Mouse (Mus musculus) urinary bladder, postnatal 10 days (tissue): Measurements from ENCODE around the gene Bid.
"Not testable (repeated sequence)": the region's sequence is repeated elsewhere in the genome, so short reads cannot be mapped to it uniquely, and the experiment has no call there.

Experiments used
- DNase-seq: peaks from one replicate; pipeline ENCODE4 v3.0.0; 2022; ENCODE audit warnings: low spot score

Gene Bid

DNA sequence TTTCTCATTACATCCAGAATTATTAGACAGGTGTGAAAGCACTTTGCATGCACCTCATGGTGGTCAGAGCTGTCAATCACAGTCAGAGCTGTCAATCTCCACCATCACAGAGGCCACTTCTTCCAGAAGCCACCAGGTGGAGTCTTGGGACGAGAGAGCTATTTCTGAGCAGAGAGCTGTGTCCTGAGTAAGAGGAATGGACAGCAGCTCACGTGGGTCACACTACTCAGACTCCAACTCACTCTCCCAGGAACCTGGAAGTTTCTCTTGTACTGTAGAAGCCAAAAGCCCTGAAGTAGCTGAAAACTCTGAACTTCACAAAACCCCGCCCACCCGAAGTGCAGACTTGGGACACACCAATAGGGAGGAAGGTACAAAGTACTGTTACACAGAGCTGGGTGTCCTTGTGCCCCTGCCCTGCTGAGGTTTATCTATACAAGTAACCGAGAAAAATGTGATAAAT lies 13.2 kb downstream of the Bid start:
- DNase-seq: no peak

DNA sequence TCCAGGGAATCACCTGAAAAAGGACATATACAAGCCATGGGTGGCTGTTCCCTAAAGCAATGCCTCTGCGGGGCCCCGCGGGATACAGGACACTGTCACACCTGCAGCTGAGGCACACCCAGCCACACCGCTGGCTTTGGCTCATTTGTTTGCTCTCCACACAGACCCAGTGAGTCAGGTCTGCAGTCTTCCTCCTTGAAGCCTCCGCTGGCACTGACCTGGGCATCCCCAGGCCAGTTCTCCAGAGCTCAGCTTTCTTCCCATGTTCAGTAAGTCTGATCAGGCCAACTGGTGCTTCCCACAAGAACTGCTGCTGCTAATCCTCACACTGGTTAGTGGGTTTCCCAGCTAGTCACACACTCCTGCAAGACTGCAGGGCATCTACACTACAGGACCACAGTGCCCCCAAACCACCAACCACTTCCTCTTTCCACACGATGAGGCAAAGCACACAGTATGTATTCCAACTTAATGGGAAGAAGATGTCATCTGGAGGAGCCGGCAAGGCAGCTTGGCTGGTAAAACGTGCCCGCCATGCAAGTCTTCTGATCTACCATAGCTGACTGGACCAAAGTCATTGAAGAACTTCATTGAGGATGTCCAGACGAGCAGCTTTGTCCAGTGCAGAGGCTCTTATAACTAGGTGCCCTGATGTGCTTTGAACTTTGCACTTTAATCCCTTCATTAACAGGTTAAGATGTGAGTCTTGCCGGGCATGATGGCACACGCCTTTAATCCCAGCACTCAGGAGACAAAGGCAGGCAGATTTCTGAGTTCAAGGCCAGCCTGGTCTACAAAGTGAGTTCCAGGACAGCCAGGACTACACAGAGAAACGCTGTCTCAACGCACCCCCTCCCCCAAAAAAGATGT lies 14.6 kb downstream of the Bid start:
- no peak for DNase-seq

DNA sequence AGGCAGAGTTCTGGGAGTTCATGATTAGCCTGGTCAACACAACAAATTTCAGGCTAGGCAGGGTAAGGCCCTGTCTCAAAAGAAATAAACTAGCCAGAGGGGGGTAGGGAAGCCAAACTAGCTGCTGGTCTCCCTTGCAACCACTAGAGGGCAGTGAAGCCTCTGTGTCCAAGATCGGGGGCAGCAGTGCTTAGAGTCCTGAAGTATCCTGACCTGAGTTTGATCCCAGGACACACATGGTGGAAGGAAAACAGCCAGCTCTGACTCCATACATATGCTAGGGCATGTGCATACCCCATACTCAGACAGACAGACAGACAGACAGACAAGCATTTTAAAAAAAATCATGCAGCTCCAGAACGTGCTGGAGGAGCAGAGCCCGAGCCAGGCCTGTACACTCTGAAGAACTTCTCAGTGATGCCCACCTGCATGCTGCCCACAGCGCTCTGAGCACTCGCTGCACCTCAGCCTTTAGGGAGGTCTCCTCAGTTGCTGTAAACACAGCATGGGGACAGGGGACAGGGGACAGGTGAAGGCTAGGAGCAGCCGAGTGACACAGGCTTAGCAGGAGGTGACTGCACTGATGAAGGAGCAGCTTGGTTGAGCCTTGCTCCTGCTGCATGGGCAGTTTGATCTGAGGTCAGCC lies 18.3 kb downstream of the Bid start:
- DNase-seq: no peak

DNA sequence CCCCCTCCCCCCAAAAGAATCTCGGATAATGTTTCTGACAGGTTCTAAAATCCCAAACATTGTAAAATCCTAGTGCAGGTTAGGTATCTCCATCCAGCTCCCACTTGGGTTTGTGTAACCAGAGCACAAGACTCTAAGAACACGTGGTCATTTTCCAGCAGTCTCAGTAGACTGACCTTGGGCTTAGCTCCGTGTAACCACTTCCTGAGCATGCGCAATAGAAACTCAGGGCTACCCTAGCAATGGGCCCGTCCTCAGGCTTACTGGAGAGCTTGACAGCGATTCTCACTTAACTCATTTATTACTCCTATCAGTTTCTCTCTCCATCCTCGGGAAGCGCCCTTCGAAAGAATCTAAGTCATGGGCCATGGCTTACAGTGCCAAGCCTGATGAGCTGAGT lies 22.1 kb downstream of the Bid start:
- no peak for DNase-seq

DNA sequence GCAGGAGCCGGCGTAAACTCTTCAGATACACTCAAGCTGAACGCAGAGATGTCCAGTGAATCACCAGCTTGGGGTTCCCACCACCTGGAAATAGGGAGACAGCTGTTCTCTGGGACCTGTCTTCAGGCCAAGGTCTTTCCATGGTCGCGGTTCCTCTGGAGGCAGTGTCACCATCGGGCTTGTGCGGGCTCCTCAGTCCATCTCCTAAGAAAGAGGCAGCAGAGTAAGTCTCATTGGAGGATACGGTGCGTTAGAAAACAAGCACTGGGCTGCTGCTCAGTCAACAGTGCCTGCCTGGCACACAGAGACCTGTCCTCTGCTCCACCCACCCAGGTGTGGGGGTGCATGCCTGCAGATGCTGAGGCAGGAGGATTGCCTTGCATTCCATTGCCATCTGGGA lies 22.6 kb downstream of the Bid start:
- no peak for DNase-seq

DNA sequence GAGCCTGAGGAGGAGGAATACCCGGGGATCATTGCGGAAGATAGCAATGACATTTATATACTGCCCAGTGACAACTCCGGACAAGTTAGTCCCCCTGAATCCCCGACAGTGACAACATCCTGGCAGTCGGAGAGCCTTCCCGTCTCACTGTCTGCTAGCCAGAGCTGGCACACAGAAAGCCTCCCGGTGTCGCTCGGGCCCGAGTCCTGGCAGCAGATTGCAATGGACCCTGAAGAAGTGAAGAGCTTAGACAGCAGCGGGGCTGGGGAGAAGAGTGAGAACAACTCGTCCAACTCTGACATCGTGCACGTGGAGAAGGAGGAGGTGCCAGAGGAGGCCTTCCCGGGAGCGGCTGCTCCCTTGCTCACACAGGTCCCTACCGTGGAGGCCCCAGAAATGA lies 30.0 kb downstream of the Bid start:
- no peak for DNase-seq

DNA sequence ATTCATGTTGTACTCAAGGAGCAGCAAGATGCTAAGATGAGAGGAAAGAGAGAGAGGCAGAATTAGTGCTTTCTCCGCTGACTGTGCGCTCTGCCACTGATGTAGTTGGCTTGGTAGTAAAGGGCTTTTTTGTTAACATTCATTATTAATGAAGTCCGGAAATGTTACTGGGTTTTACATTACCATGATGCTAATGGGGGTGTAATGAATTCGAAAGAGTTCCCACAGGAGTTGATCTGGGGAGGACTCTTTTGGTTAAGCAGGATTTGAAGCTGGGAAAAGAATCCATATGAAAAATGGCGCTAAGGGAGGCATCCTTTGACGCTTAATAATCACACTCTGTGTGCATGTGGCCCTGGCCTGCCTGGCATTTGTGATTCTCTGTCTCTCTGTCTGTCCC lies 32.2 kb downstream of the Bid start:
- no peak for DNase-seq

DNA sequence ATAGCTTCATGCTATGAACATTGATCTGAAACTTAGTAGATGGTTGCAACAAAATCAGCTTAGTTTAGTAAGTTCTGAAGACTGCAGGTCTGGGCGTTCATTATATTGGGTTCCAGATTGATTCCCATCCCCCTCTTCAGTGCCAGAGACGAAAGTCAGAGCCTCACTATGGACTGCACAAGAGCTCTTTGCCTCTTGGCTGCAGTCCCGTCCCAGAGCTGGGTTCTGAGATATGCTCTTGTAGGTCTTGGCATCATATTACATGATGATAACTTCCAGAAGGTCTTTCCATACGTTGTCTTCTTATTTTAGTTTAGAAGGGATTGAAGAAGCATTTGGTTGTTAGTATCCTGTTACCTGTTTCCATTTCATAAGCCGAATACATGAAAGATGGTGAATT lies 37.6 kb downstream of the Bid start:
- no peak for DNase-seq

DNA sequence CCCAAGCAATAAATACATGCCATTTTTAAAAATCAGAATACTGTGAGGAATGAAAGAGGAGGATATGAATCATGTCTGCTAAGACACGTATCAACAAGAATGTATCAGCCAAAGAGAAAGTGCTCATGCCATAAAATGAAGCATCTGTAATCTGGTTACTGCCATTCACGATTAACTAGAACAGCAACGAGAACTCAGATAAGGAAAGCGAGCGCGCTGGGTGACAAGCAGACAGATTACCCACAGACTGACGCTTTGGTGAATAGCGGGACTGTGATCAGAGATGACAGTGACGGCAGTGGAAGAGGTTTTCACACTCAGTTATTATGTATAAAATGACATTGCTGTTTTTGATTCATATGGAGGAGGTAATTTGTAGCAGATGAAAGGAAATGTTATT lies 42.8 kb downstream of the Bid start:
- DNase-seq: no peak

DNA sequence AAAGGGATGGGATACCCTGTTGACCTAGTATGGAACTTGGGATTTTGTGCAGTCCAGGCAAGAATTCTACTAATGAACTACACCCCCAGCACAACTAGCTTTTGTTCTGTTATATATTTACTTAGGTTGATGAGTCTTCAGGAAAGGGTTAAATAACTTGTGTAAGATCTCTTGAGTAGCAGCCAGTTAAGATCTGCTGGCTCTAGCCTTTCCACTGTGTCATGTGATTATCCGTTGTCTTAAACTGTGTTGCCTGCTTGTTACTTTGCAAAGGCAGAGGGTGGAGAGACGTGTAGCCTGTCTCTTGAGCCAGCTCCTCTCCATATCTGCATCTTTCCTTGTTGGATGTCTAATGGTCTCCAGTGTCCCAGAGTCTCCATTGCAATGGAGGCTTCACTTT lies 45.4 kb downstream of the Bid start:
- DNase-seq: no peak

DNA sequence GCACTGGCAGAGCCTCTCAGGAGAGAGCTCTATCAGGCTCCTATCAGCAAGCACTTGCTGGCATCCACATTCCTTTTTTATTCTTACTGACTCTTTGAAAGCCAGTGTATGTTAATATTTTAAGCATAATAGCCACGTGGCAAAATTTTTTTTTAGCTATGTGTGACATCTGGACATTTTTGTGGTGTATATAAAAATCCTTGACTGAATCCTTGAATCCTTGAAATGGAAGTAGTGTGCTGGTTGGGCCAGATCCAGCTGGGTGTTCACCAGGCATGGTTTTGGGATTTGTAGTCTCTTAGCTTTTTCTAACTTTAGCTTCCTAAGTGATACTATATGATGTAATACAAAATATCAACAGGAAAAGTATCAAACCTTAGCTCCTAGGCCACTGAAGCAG lies 47.8 kb downstream of the Bid start:
- no peak for DNase-seq

DNA sequence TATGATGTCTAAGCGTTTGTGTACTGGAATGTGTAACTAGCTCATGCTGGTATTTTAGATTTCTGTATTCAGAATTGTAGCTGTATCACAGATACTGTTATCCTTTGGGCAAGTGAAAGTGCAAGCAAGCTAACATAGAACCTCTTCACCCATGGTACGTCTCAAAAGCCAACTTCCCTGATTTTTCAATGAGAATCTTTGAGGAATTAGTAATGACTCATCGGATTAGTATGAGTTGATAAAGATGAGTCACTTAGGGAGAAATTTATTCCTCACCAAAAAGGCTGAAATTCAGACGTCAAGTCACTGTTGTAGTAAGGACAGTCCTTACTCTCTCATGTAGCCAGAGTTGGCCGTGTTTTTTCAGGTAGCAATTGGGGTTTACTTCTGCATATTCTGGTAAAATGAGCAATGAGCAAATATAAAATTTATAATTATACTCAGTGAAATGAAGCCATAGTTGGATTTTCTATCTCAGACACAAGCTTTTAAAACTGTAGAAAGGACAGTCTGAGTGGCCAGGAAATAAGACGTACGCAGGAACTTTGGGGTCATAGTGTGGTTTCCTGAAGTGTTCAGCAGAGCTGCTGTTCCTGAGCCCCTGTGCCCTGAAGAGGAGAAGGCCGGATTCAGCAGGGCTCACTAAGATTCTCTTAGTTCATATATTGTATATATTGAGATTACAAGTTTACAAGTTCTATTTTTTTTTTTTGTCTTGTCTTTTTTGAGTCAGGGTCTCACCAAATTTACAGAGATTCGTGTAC lies 50.4 kb downstream of the Bid start:
- no peak for DNase-seq

DNA sequence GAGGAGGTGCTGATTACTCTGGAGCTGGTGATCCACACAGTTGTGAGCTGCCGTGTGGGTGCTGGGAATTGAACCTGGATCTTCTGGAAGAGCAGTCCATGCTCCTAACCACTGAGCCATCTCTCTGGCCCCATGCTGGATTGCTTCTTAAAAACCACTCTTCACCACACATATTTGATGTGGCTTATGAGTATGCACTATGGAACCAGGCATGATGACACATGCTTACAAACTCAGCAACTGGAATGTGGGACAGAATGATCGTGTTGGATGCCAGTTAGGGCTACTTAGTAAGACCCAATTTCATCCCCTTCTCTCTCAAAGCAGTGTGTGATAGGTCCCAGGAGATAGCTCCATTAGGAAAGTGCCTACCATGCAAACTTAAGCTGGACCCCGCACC lies 56.6 kb downstream of the Bid start:
- DNase-seq: no peak

DNA sequence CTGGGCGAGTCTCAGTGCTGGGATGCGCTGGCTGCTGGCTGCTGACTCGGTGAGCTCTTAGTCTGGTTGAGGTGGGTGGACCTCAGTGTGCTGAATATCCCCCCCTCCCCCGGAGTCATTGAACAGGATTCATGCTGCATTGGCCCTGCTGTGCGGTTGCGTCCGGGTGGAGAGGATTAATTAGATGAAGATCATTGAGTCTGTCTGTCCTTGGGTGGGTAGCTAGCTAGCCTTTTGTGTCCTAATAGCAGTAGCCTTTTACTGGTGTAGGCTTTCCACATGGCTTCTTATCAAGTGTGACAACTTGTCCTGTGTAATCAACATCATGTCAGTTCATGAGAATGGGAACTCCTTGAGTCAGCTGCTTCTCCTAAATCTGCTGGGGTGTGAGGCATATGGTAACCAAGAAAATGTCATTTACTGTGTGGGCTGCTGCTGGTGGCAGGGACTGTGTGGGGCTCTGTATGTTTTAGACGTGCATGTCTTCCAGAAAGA lies 58.4 kb downstream of the Bid start:
- DNase-seq: no peak

DNA sequence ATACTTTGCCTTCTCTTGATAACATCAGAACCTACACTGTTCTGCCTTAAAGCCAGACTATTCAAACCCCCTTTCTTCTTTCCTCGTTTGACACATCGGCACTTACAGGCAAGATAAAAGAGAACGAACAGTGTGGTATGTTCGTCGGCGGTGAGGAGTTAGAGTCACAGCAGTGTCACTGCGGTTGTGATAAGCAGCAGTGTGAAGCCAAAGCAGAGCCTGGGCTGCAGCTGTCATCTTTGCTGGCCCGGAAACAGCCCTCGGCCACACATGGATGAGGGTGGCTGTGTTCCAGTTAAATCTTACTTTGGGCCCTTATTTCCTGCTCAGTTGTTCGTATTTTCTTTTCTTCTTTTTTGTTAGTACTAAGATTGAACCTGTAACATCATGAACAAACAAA lies 62.2 kb downstream of the Bid start:
- no peak for DNase-seq

DNA sequence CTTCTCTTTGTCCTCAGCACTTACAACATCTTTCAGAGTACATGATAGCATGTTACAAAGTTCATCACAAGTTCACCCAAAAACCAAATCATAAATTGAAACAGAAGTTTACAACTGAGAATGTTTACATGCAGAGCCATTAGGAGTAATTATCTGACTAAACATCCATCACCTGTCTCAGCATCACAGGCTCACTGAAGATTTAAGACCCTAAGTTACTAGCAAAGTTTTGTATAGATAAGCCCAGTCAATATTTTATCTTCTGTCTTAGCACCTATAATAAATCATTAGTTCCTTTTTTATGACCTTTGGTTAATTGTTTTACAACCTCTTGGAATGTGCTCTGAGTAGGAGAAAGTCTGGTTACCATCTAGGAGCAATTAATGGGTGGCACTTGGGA lies 65.9 kb downstream of the Bid start:
- not testable (repeated sequence) for DNase-seq
